Mouse (Mus musculus) heart, embryonic 11.5 days (tissue): ENCODE results near the gene Pafah1b3. TPM values are rescaled to one million over a fixed set of nuclear protein-coding genes. Genes with fewer than 3 reads are reported as not detected.
"Not testable (repeated sequence)": the region's sequence is repeated elsewhere in the genome, so short reads cannot be mapped to it uniquely, and the experiment has no call there.

Source experiments
- ATAC-seq: fragments of 200-750 bp; cut with Nextera tagmentation; replicated peaks from 2 replicates; pipeline ENCODE4 v1.8.0; 2017; ENCODE audit warnings: moderate library complexity; ENCODE audit not compliant: insufficient number of reproducible peaks, low FRiP score, low TSS enrichment
- H3K27ac ChIP-seq: fragments of 300-500 bp; sonication (generic); 2 replicates; pipeline ENCODE4 v1.5.1; 2014; ENCODE audit warnings: mild to moderate bottlenecking, low read depth, low read length
- H3K27me3 ChIP-seq: fragments of 300-500 bp; sonication (generic); 2 replicates; pipeline ENCODE4 v1.6.1; 2014; ENCODE audit warnings: mild to moderate bottlenecking, low read length, mixed read lengths; ENCODE audit not compliant: control insufficient read depth, insufficient read depth
- H3K36me3 ChIP-seq: fragments of 300-500 bp; sonication (generic); 2 replicates; pipeline ENCODE4 v1.6.1; 2014; ENCODE audit warnings: mild to moderate bottlenecking, low read length, moderate library complexity, mixed read lengths; ENCODE audit not compliant: control insufficient read depth, insufficient read depth
- H3K4me1 ChIP-seq: fragments of 300-500 bp; sonication (generic); 2 replicates; pipeline ENCODE4 v1.6.1; 2014; ENCODE audit warnings: low read length; ENCODE audit not compliant: control insufficient read depth, insufficient read depth
- H3K4me2 ChIP-seq: fragments of 300-500 bp; sonication (generic); 2 replicates; pipeline ENCODE4 v1.6.1; 2014; ENCODE audit warnings: mild to moderate bottlenecking, moderate library complexity
- H3K4me3 ChIP-seq: fragments of 300-500 bp; sonication (generic); 2 replicates; pipeline ENCODE4 v1.5.1; 2014; ENCODE audit warnings: low read depth, low read length
- H3K9ac ChIP-seq: fragments of 300-500 bp; sonication (generic); 2 replicates; pipeline ENCODE4 v1.6.1; 2014; ENCODE audit warnings: mild to moderate bottlenecking, low read depth, low read length, moderate library complexity
- H3K9me3 ChIP-seq: fragments of 300-500 bp; sonication (generic); replicated peaks from 2 replicates; pipeline ENCODE4 v1.6.1; 2016; ENCODE audit warnings: low read length; ENCODE audit not compliant: control insufficient read depth
- WGBS: fragments of 180-500 bp; shearing (Covaris S2); extraction: QIAGEN DNeasy Blood & Tissue Kit; methylation state at CpG from one replicate; pipeline ENCODE4 v1.1.7; 2014; ENCODE audit not compliant: insufficient replicate concordance; 5-methylcytosine and 5-hydroxymethylcytosine counted together
- polyA plus RNA-seq: library from polyadenylated mRNA; unstranded; fragments of >200 nt; fragmentation: Nextera tagmentation; extraction: Ambion mirVana; gene quantifications from 2 replicates; pipeline ENCODE4 v1.2.1, GENCODE M21; 2014

The Pafah1b3 gene
- 141 and 158 TPM in 2 replicates for polyA plus RNA-seq

DNA sequence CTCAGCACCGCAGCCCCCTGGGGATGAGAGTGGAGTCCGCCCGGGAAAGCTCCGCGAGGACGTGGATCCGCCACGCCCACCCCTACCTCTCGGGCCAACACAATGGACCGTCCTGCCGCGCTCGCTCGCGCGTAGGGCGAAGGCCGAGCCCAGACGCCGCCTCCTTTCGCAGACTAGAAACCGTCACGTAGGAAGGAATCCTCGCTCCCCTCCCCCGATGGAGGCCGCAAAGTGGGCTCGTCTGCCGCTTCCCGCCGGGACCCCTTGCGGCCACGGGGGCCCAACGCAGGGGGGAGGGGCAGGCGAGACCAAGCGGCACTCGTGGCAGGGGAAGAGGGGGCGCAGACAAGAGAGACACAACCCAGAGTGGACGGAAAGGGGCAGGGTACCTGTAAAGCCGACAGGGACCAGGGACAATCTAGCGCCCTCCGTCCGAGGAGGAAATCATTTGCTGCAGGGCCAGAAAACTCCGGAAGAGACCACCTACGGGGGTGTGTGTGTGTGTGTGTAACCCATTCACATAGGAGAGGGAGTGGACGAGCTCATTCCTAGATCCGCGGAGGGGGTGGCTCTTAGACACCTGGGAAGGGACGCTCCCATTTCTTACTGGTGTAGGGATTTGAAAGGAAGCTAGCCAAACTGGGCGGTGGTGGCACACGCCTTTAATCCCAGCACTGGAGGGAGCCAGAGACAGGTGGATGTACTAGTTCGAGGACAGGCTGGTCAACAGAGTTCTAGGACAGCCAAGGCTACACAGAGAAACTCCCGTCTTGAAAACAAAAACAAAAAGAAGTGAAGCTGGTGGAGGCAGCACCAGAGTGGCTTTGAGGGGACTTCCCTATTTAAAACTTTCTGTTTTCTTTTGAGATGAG, at the start of gene Pafah1b3:
TSS of gene Pafah1b3 (minus strand) at position 533 of the 872 bp plus-strand sequence.
- ATAC-seq = peak; percentile 88
- H3K4me1 ChIP-seq = peaks cover 15% of the 10 kb centered on the region
- under 1% methylated on average over 51 of the region's 52 CpGs for WGBS
- H3K4me3 ChIP-seq = peak within 1 kb of the TSS; percentile 83
- H3K27ac ChIP-seq = peak within 1 kb of the TSS; percentile 95
- H3K36me3 ChIP-seq = peaks cover 15% of the 10 kb centered on the region
- H3K4me2 ChIP-seq = peak within 1 kb of the TSS; percentile 94
- H3K9me3 ChIP-seq = no peaks in the 10 kb centered on the region
- peak within 1 kb of the TSS; percentile 85 for H3K9ac ChIP-seq
- H3K27me3 ChIP-seq = peaks cover 2% of the 10 kb centered on the region; the same call in 1 of the 2 replicates

DNA sequence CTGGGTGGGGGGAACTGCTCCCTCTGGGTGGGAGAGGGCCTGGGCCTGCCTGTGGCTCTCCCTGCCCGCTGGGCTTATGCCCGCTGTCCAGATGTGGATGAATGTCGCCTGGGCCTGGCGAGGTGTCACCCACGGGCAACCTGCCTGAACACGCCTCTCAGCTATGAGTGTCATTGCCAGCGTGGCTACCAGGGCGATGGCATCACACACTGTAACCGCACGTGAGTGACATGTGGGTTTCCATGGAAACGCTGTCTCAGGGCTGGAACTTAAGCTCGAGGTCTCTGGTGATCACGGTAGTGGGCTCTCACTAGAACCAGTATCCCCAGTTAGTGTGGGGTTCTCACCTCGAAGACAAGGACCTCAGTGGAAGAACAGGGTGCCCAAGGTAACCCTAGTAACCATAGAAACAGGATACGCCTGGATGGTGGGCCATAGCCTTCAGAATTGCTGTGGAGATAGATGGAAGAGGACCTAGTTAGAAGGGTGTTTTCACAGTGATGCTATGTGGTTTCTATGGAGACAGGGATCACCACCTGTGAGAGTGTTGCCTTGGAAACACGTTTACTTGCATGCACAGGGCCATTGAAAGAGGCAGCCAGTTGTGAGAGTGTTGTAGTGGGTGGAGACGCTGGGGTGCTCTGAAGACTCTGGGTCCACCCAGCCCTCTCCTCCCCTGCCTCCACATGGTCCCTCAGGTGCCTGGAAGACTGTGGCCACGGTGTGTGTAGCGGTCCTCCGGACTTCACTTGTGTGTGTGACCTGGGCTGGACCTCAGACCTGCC, 43.4 kb upstream of the Pafah1b3 start:
- no peaks in the 10 kb centered on the region; the same call in 1 of the 2 replicates for H3K36me3 ChIP-seq
- H3K9me3 ChIP-seq = no peaks in the 10 kb centered on the region
- no peak overlapping the region for H3K4me3 ChIP-seq
- no peak for ATAC-seq
- H3K9ac ChIP-seq = no peak overlapping the region
- H3K4me1 ChIP-seq = no peaks in the 10 kb centered on the region
- WGBS = 84% methylated on average over 20 of the region's 20 CpGs
- H3K4me2 ChIP-seq = no peak overlapping the region
- H3K27me3 ChIP-seq = no peaks in the 10 kb centered on the region
- H3K27ac ChIP-seq = no peak overlapping the region

DNA sequence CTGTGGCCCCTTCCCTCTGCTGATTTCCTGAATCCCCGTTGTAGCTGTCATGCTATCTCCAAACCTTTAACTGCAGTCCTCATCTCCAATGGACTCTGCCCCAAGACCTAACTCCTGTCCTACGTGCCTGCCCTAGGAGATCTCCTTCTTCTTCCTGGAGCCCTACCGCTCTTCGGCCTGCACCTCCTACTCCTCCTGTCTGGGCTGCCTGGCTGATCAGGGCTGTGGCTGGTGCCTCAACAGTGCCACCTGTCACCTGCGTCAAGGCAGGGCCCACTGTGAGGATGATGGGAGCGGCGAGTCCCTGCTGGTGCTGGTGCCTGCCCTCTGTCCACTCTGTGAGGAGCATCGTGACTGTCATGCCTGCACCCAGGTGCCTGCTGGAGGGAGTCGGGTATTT, 41.5 kb upstream of the Pafah1b3 start:
- no peaks in the 10 kb centered on the region for H3K27me3 ChIP-seq
- H3K27ac ChIP-seq = no peak overlapping the region
- H3K9ac ChIP-seq = no peak overlapping the region
- H3K36me3 ChIP-seq = no peaks in the 10 kb centered on the region; the same call in 1 of the 2 replicates
- no peak overlapping the region for H3K4me2 ChIP-seq
- no peak overlapping the region for H3K4me3 ChIP-seq
- H3K4me1 ChIP-seq = no peaks in the 10 kb centered on the region
- WGBS = 78% methylated on average over 9 of the region's 9 CpGs
- no peak for ATAC-seq
- H3K9me3 ChIP-seq = no peaks in the 10 kb centered on the region

DNA sequence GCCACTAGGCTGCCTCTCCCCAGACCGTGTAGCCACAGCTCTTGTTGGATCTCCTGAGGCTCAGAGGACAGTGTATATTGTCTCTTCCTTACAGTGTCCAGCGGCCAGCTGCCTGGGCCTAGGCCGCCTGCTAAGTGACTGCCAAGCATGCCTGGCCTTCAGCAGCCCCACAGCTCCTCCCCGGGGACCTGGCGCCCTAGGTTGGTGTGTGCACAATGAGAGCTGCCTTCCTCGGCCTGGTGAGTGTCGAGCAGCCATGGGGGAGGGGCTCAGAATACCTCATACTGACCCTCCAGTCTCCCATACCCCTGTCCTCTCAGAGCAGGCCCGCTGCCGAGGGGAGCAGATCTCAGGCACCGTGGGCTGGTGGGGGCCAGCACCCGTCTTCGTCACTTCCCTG, 36.7 kb upstream of the Pafah1b3 start:
- no peak overlapping the region for H3K4me3 ChIP-seq
- ATAC-seq = peak; percentile 13; the same call in 1 of the 2 replicates
- no peak overlapping the region for H3K4me2 ChIP-seq
- WGBS = 82% methylated on average over 12 of the region's 12 CpGs
- peaks cover 11% of the 10 kb centered on the region for H3K36me3 ChIP-seq
- H3K27ac ChIP-seq = no peak overlapping the region
- no peak overlapping the region for H3K9ac ChIP-seq
- H3K4me1 ChIP-seq = no peaks in the 10 kb centered on the region
- H3K27me3 ChIP-seq = no peaks in the 10 kb centered on the region
- H3K9me3 ChIP-seq = no peaks in the 10 kb centered on the region

DNA sequence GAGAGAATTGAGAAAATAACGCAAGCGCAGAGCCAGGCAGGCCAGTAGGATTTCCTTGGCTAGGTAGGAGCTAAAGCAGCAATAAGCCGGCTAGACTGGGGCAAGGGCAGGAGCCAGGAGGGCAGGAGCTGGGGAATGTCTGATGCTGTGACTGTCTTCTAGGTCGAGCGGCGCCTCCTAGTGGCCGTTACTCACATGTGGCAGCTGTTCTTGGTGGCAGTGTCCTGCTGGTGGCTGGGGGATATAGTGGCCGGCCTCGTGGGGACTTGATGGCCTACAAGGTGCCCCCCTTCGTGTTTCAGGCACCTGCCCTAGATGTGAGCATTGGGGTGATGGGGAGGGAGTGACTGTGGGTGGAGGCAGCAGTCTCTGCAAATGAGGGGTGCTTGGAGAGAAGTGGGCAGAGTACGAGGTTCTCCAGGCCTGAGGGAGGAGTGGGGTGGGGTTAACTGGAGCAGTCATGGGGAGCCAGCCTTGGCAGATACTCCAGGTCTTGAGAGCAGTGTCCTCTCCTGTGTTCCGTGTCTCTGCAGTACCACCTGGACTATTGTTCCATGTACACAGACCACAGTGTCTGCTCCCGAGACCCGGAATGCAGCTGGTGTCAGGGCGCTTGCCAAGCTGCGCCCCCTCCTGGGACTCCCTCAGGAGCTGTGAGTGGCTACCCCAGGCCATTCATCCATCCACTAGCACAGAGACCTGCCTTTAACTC, 36.0 kb upstream of the Pafah1b3 start:
- peaks cover 11% of the 10 kb centered on the region for H3K36me3 ChIP-seq
- peak; percentile 48; the same call in 1 of the 2 replicates for ATAC-seq
- no peaks in the 10 kb centered on the region for H3K9me3 ChIP-seq
- no peaks in the 10 kb centered on the region for H3K27me3 ChIP-seq
- no peak overlapping the region for H3K4me2 ChIP-seq
- no peak overlapping the region for H3K4me3 ChIP-seq
- no peak overlapping the region for H3K9ac ChIP-seq
- H3K27ac ChIP-seq = no peak overlapping the region
- WGBS = 38% methylated on average over 16 of the region's 16 CpGs
- H3K4me1 ChIP-seq = no peaks in the 10 kb centered on the region

DNA sequence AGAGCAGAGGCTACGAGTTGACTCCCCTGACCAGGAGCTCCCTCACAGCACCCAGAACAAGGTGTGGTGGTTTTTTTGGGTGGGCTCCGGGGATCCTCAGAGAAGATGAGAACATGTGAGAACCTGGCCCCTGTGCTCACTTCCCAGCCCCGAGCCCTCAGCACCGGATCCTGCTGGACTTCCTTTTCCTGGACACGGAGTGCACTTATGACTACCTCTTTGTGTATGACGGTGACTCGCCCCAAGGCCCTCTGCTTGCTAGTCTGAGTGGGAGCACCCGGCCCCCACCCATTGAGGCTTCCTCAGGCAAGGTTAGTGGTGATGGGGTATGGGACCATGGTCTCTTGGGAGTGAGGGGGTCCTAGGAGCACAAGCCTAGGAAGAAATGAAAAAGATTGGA, 28.4 kb upstream of the Pafah1b3 start:
- no peaks in the 10 kb centered on the region for H3K9me3 ChIP-seq
- peaks cover 10% of the 10 kb centered on the region for H3K4me1 ChIP-seq
- no peak overlapping the region for H3K27ac ChIP-seq
- WGBS = 77% methylated on average over 8 of the region's 8 CpGs
- no peak overlapping the region for H3K4me3 ChIP-seq
- H3K4me2 ChIP-seq = no peak overlapping the region
- H3K9ac ChIP-seq = no peak overlapping the region
- H3K36me3 ChIP-seq = peaks cover 7% of the 10 kb centered on the region
- no peaks in the 10 kb centered on the region for H3K27me3 ChIP-seq
- no peak for ATAC-seq

DNA sequence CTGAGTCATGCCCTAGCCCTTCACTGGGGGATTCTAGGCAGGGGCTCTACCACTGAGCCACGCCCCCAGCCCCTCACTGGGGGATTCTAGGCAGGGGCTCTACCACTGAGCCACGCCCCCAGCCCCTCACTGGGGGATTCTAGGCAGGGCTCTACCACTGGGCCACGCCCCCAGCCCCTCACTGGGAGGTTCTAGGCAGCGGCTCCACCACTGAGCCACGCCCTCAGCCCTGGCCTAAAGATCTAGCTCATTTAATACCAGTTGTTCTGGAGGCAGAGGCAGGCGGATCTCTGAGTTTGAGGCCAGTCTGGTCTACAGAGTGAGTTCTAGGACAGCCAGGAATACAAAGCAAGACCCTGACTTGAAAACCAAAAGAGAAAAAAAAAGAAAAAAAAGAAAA, 27.6 kb upstream of the Pafah1b3 start:
- WGBS = 83% methylated on average over 5 of the region's 6 CpGs
- H3K9me3 ChIP-seq, ATAC-seq, H3K36me3 ChIP-seq, H3K4me2 ChIP-seq, H3K27me3 ChIP-seq, H3K4me3 ChIP-seq, H3K9ac ChIP-seq, H3K27ac ChIP-seq: not testable (repeated sequence)
- H3K4me1 ChIP-seq = peaks cover 10% of the 10 kb centered on the region

DNA sequence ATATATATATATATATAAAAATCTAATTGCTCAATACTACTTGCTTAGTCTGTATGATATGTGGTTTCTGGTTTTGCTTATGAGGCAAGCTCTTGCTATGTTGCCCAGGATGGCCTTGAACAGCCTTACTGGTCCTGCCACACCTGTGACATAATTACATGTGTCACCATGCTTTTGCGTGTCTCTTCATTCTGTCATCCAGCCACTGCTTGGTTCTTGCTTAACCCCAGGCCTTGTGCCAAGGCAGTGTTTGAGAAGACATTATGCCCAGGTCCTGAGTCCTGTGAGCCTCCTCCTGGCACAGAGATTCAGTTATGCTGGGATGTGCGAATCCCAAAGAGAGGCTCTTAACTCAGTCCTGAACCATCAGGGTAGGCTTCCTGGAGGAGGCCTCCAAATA, 25.4 kb upstream of the Pafah1b3 start:
- H3K4me2 ChIP-seq = no peak overlapping the region
- no peak overlapping the region for H3K9ac ChIP-seq
- no peaks in the 10 kb centered on the region for H3K36me3 ChIP-seq
- WGBS = 90% methylated on average over 2 of the region's 2 CpGs
- H3K9me3 ChIP-seq = no peaks in the 10 kb centered on the region
- no peak overlapping the region for H3K27ac ChIP-seq
- peaks cover 10% of the 10 kb centered on the region for H3K4me1 ChIP-seq
- ATAC-seq = no peak
- H3K4me3 ChIP-seq = no peak overlapping the region
- no peaks in the 10 kb centered on the region for H3K27me3 ChIP-seq
